Mouse (Mus musculus): Measurements from ENCODE around the gene Zan. TPM values are rescaled to one million over a fixed set of nuclear protein-coding genes. Genes with fewer than 3 reads are reported as not detected.

The Zan gene
- polyA plus RNA-seq, 1 experiment from 2014 or later = 0.11 TPM

- 16% methylated on average over 30 of the region's 30 CpGs for whole genome bisulfite sequencing (ENCODE audit: insufficient replicate concordance)
- Histone ChIP-seq H3K9me3 (replicated peaks; ENCODE audit: control insufficient read depth, low read length) (no peaks in the 10 kb centered on the region), H3K27ac (ENCODE audit: low read length) (no peak overlapping the region), H3K4me2 (ENCODE audit: low read depth, low read length) (peak overlapping the region; percentile 41), H3K27me3 (ENCODE audit: control insufficient read depth, insufficient read depth, low read depth, low read length) (peaks cover 15% of the 10 kb centered on the region), H3K4me3 (ENCODE audit: low read depth, low read length) (peak overlapping the region; percentile 49), H3K36me3 (ENCODE audit: control insufficient read depth, insufficient read depth) (no peaks in the 10 kb centered on the region), H3K4me1 (ENCODE audit: control insufficient read depth, low read depth, low read length) (no peaks in the 10 kb centered on the region), H3K9ac (ENCODE audit: low read depth, low read length) (peak overlapping the region; percentile 37; the same call in 1 of the 2 replicates)
- no peak for ATAC-seq (ENCODE audit: low read depth)
Measured at GRCm38 (mm10) chr5:137485071-137485850, 8.4 kb upstream of the Zan start.

GRCm38 (mm10) chr5:137481897-137482296 lies 5.0 kb upstream of the Zan start:
- no peaks in the 10 kb centered on the region for H3K4me1 ChIP-seq (ENCODE audit: control insufficient read depth, low read depth, low read length)
- peaks cover 15% of the 10 kb centered on the region for H3K27me3 ChIP-seq (ENCODE audit: control insufficient read depth, insufficient read depth, low read depth, low read length)
- H3K9ac ChIP-seq (ENCODE audit: low read depth, low read length) = no peak overlapping the region
- H3K9me3 ChIP-seq (replicated peaks; ENCODE audit: control insufficient read depth, low read length) = no peaks in the 10 kb centered on the region
- WGBS (ENCODE audit: insufficient replicate concordance) = 43% methylated on average over 8 of the region's 8 CpGs
- no peak overlapping the region for H3K4me2 ChIP-seq (ENCODE audit: low read depth, low read length)
- peak overlapping the region; percentile 69 for H3K27ac ChIP-seq (ENCODE audit: low read length)
- peak; percentile 86 for ATAC-seq (ENCODE audit: low read depth)
- no peak overlapping the region for H3K4me3 ChIP-seq (ENCODE audit: low read depth, low read length)
- H3K36me3 ChIP-seq (ENCODE audit: control insufficient read depth, insufficient read depth) = no peaks in the 10 kb centered on the region

GRCm38 (mm10) chr5:137481138-137481537 lies 4.3 kb upstream of the Zan start:
- H3K9me3 ChIP-seq (replicated peaks; ENCODE audit: control insufficient read depth, low read length) = no peaks in the 10 kb centered on the region
- no peak overlapping the region for H3K9ac ChIP-seq (ENCODE audit: low read depth, low read length)
- H3K4me3 ChIP-seq (ENCODE audit: low read depth, low read length) = no peak overlapping the region
- H3K27me3 ChIP-seq (ENCODE audit: control insufficient read depth, insufficient read depth, low read depth, low read length) = peaks cover 13% of the 10 kb centered on the region
- H3K4me1 ChIP-seq (ENCODE audit: control insufficient read depth, low read depth, low read length) = no peaks in the 10 kb centered on the region
- H3K36me3 ChIP-seq (ENCODE audit: control insufficient read depth, insufficient read depth) = no peaks in the 10 kb centered on the region
- no peak for ATAC-seq (ENCODE audit: low read depth)
- peak overlapping the region; percentile 69; the same call in 1 of the 2 replicates for H3K27ac ChIP-seq (ENCODE audit: low read length)
- no peak overlapping the region for H3K4me2 ChIP-seq (ENCODE audit: low read depth, low read length)

- Histone ChIP-seq H3K27me3 (ENCODE audit: control insufficient read depth, insufficient read depth, low read depth, low read length) (no peaks in the 10 kb centered on the region), H3K27ac (ENCODE audit: low read length) (no peak overlapping the region), H3K9me3 (replicated peaks; ENCODE audit: control insufficient read depth, low read length) (no peaks in the 10 kb centered on the region), H3K4me2 (ENCODE audit: low read depth, low read length) (no peak overlapping the region), H3K9ac (ENCODE audit: low read depth, low read length) (no peak overlapping the region), H3K4me3 (ENCODE audit: low read depth, low read length) (no peak overlapping the region), H3K36me3 (ENCODE audit: control insufficient read depth, insufficient read depth) (no peaks in the 10 kb centered on the region), H3K4me1 (ENCODE audit: control insufficient read depth, low read depth, low read length) (no peaks in the 10 kb centered on the region)
- no peak for ATAC-seq (ENCODE audit: low read depth)
- 45% methylated on average over 2 of the region's 2 CpGs for WGBS (ENCODE audit: insufficient replicate concordance)
Measured at GRCm38 (mm10) chr5:137474351-137474750, 2.5 kb downstream of the Zan start.

GRCm38 (mm10) chr5:137472252-137472904 lies 4.5 kb downstream of the Zan start:
- Histone ChIP-seq H3K9me3 (replicated peaks; ENCODE audit: control insufficient read depth, low read length) (no peaks in the 10 kb centered on the region), H3K4me1 (ENCODE audit: control insufficient read depth, low read depth, low read length) (no peaks in the 10 kb centered on the region), H3K36me3 (ENCODE audit: control insufficient read depth, insufficient read depth) (no peaks in the 10 kb centered on the region), H3K9ac (ENCODE audit: low read depth, low read length) (no peak overlapping the region), H3K4me3 (ENCODE audit: low read depth, low read length) (no peak overlapping the region), H3K27me3 (ENCODE audit: control insufficient read depth, insufficient read depth, low read depth, low read length) (no peaks in the 10 kb centered on the region), H3K4me2 (ENCODE audit: low read depth, low read length) (no peak overlapping the region), H3K27ac (ENCODE audit: low read length) (no peak overlapping the region)
- WGBS (ENCODE audit: insufficient replicate concordance) = 28% methylated on average over 5 of the region's 5 CpGs
- no peak for ATAC-seq (ENCODE audit: low read depth)

- no peaks in the 10 kb centered on the region for H3K27me3 ChIP-seq (ENCODE audit: control insufficient read depth, insufficient read depth, low read depth, low read length)
- no peaks in the 10 kb centered on the region for H3K9me3 ChIP-seq (replicated peaks; ENCODE audit: control insufficient read depth, low read length)
- no peak overlapping the region for H3K9ac ChIP-seq (ENCODE audit: low read depth, low read length)
- H3K36me3 ChIP-seq (ENCODE audit: control insufficient read depth, insufficient read depth) = no peaks in the 10 kb centered on the region
- H3K4me1 ChIP-seq (ENCODE audit: control insufficient read depth, low read depth, low read length) = no peaks in the 10 kb centered on the region
- no peak for ATAC-seq (ENCODE audit: low read depth)
- no peak overlapping the region for H3K4me3 ChIP-seq (ENCODE audit: low read depth, low read length)
- no peak overlapping the region for H3K27ac ChIP-seq (ENCODE audit: low read length)
- no peak overlapping the region for H3K4me2 ChIP-seq (ENCODE audit: low read depth, low read length)
- WGBS (ENCODE audit: insufficient replicate concordance) = 78% methylated on average over 6 of the region's 6 CpGs
Measured at GRCm38 (mm10) chr5:137466946-137467345, 9.9 kb downstream of the Zan start.

GRCm38 (mm10) chr5:137465049-137465448 lies 11.8 kb downstream of the Zan start:
- no peak for ATAC-seq (ENCODE audit: low read depth)
- Histone ChIP-seq H3K4me1 (ENCODE audit: control insufficient read depth, low read depth, low read length) (no peaks in the 10 kb centered on the region), H3K27ac (ENCODE audit: low read length) (no peak overlapping the region), H3K27me3 (ENCODE audit: control insufficient read depth, insufficient read depth, low read depth, low read length) (no peaks in the 10 kb centered on the region), H3K9ac (ENCODE audit: low read depth, low read length) (no peak overlapping the region), H3K4me2 (ENCODE audit: low read depth, low read length) (no peak overlapping the region), H3K36me3 (ENCODE audit: control insufficient read depth, insufficient read depth) (no peaks in the 10 kb centered on the region), H3K9me3 (replicated peaks; ENCODE audit: control insufficient read depth, low read length) (no peaks in the 10 kb centered on the region), H3K4me3 (ENCODE audit: low read depth, low read length) (no peak overlapping the region)
- 49% methylated on average over 3 of the region's 3 CpGs for WGBS (ENCODE audit: insufficient replicate concordance)

GRCm38 (mm10) chr5:137455866-137456591 lies 20.8 kb downstream of the Zan start:
- Histone ChIP-seq H3K4me1 (ENCODE audit: control insufficient read depth, low read depth, low read length) (no peaks in the 10 kb centered on the region), H3K9ac (ENCODE audit: low read depth, low read length) (no peak overlapping the region), H3K4me2 (ENCODE audit: low read depth, low read length) (no peak overlapping the region), H3K27ac (ENCODE audit: low read length) (no peak overlapping the region), H3K27me3 (ENCODE audit: control insufficient read depth, insufficient read depth, low read depth, low read length) (no peaks in the 10 kb centered on the region), H3K9me3 (replicated peaks; ENCODE audit: control insufficient read depth, low read length) (no peaks in the 10 kb centered on the region), H3K4me3 (ENCODE audit: low read depth, low read length) (no peak overlapping the region), H3K36me3 (ENCODE audit: control insufficient read depth, insufficient read depth) (no peaks in the 10 kb centered on the region)
- peak; percentile 91 for ATAC-seq (ENCODE audit: low read depth)
- WGBS (ENCODE audit: insufficient replicate concordance) = 30% methylated on average over 7 of the region's 7 CpGs

- Histone ChIP-seq H3K36me3 (ENCODE audit: control insufficient read depth, insufficient read depth) (no peaks in the 10 kb centered on the region), H3K27me3 (ENCODE audit: control insufficient read depth, insufficient read depth, low read depth, low read length) (no peaks in the 10 kb centered on the region), H3K27ac (ENCODE audit: low read length) (no peak overlapping the region), H3K9me3 (replicated peaks; ENCODE audit: control insufficient read depth, low read length) (no peaks in the 10 kb centered on the region), H3K4me3 (ENCODE audit: low read depth, low read length) (no peak overlapping the region), H3K9ac (ENCODE audit: low read depth, low read length) (no peak overlapping the region), H3K4me2 (ENCODE audit: low read depth, low read length) (no peak overlapping the region), H3K4me1 (ENCODE audit: control insufficient read depth, low read depth, low read length) (no peaks in the 10 kb centered on the region)
- no peak for ATAC-seq (ENCODE audit: low read depth)
- 23% methylated on average over 6 of the region's 6 CpGs for WGBS (ENCODE audit: insufficient replicate concordance)
Measured at GRCm38 (mm10) chr5:137455206-137455605, 21.7 kb downstream of the Zan start.
